Mouse (Mus musculus): ENCODE measurements around the gene Ears2. TPM values are rescaled to one million over a fixed set of nuclear protein-coding genes. Genes with fewer than 3 reads are reported as not detected.

Ears2 gene
- polyA plus RNA-seq, 1 experiment, result 11.0 TPM

DNA sequence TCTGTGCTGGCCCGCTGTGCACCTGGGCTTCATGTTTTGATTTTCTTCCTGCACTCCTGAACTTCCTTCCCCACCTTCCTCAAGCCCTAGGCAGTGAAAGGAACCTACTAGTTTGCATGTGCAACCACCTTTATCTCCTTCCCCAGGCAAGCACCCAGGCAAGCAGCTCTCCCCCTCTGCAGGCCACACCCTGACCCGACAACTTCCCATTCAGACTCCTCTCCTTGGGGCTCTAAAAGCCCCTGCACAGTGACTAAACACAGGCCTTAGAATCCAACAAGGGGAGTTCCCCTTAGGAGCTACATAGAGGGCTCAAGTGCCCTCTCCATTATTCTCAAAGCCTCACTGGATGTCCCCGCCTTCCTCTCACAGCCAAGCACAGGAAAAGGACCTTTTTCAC lies 48.8 kb downstream of the Ears2 start:
- Histone ChIP-seq H3ac (ENCODE audit: control insufficient read depth, insufficient read length, low read depth) (no peak overlapping the region), H3K79me2 (ENCODE audit: control insufficient read depth, insufficient read depth) (peaks cover 69% of the 10 kb centered on the region), H3K79me3 (ENCODE audit: low read depth) (peaks cover 40% of the 10 kb centered on the region), H3K36me3 (ENCODE audit: control insufficient read depth, insufficient read depth) (peaks cover 8% of the 10 kb centered on the region), H3K27me3 (ENCODE audit: control insufficient read depth, insufficient read depth, insufficient read length) (no peaks in the 10 kb centered on the region), H3K4me3 (ENCODE audit: insufficient read depth, poor library complexity, severe bottlenecking) (no peak overlapping the region)
- TF ChIP-seq MYOD1 (IDR thresholded peaks at IDR 0.05; ENCODE audit: control insufficient read depth, insufficient read length, low read depth), result no peak
- TF ChIP-seq FOSL1 (IDR thresholded peaks at IDR 0.05; ENCODE audit: insufficient read depth, low read length, poor library complexity, severe bottlenecking), result no peak
- no peak for TF ChIP-seq MYOG (IDR thresholded peaks at IDR 0.05; ENCODE audit: control insufficient read depth, extremely low read depth, insufficient read length)
- no peak for TF ChIP-seq USF1 (IDR thresholded peaks at IDR 0.05; ENCODE audit: low read depth)
- TF ChIP-seq MAX (IDR thresholded peaks at IDR 0.05), result no peak
- TF ChIP-seq CTCF (IDR thresholded peaks at IDR 0.05; ENCODE audit: control insufficient read depth, insufficient read depth, insufficient read length), result no peak
- TF ChIP-seq CEBPB (IDR thresholded peaks at IDR 0.05; ENCODE audit: low read depth), result no peak

DNA sequence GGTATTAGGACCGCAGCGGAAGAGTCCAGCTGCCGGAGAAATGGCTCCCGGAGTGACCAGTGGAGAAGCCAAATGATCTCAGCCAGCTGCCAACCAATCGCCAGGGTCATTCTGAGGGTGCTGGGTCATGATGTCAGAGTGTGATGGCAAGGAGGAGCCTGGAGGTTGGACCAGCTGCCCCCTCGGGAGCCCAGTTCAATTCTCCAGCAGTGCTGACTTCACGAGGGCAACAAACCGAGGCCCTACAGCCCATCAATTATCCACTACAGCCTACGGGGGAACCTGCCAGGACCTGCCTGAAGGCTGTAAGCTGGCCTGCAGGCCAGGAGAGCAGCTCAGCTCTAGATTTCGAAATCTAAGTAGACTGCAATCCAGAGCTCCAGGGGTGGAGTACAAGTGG lies 51.3 kb downstream of the Ears2 start:
- TF ChIP-seq CTCF (IDR thresholded peaks at IDR 0.05; ENCODE audit: control insufficient read depth, insufficient read depth, insufficient read length) (no peak), MYOG (IDR thresholded peaks at IDR 0.05; ENCODE audit: control insufficient read depth, extremely low read depth, insufficient read length) (no peak), FOSL1 (IDR thresholded peaks at IDR 0.05; ENCODE audit: insufficient read depth, low read length, poor library complexity, severe bottlenecking) (no peak), USF1 (IDR thresholded peaks at IDR 0.05; ENCODE audit: low read depth) (no peak)
- Histone ChIP-seq H3K36me3 (ENCODE audit: control insufficient read depth, insufficient read depth) (peaks cover 24% of the 10 kb centered on the region), H3K79me3 (ENCODE audit: low read depth) (peaks cover 50% of the 10 kb centered on the region), H3ac (ENCODE audit: control insufficient read depth, insufficient read length, low read depth) (no peak overlapping the region), H3K4me3 (ENCODE audit: insufficient read depth, poor library complexity, severe bottlenecking) (no peak overlapping the region), H3K27me3 (ENCODE audit: control insufficient read depth, insufficient read depth, insufficient read length) (no peaks in the 10 kb centered on the region), H3K79me2 (ENCODE audit: control insufficient read depth, insufficient read depth) (peaks cover 80% of the 10 kb centered on the region)

DNA sequence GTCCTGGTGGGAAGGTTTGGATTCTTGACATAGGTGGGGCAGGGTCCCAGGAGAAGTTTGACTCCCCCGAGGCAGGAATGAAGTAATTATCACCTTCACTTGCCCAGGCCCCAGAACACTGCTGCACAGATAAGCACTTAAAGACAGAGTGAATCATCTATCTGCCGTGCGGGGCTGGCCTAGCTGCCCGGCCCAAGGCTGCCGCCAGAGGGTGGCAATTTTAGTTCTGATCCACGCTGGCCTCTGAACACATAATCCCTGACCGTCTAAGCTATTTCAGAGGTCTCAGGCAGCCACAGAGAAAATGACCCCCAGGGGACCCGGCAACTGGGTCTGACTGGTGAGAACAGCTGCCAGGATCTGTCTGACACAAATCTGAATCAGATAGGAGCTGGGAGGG lies 52.0 kb downstream of the Ears2 start:
- Histone ChIP-seq H3K27me3 (ENCODE audit: control insufficient read depth, insufficient read depth, insufficient read length) (no peaks in the 10 kb centered on the region), H3K79me2 (ENCODE audit: control insufficient read depth, insufficient read depth) (peaks cover 74% of the 10 kb centered on the region), H3ac (ENCODE audit: control insufficient read depth, insufficient read length, low read depth) (peak overlapping the region; percentile 3), H3K79me3 (ENCODE audit: low read depth) (peaks cover 44% of the 10 kb centered on the region), H3K36me3 (ENCODE audit: control insufficient read depth, insufficient read depth) (peaks cover 28% of the 10 kb centered on the region), H3K4me3 (ENCODE audit: insufficient read depth, poor library complexity, severe bottlenecking) (no peak overlapping the region)
- TF ChIP-seq MYOG (IDR thresholded peaks at IDR 0.05; ENCODE audit: control insufficient read depth, extremely low read depth, insufficient read length) (no peak), CTCF (IDR thresholded peaks at IDR 0.05; ENCODE audit: control insufficient read depth, insufficient read depth, insufficient read length) (peak; percentile 34), MYOD1 (IDR thresholded peaks at IDR 0.05; ENCODE audit: control insufficient read depth, insufficient read length, low read depth) (peak; percentile 91), USF1 (IDR thresholded peaks at IDR 0.05; ENCODE audit: low read depth) (no peak)

DNA sequence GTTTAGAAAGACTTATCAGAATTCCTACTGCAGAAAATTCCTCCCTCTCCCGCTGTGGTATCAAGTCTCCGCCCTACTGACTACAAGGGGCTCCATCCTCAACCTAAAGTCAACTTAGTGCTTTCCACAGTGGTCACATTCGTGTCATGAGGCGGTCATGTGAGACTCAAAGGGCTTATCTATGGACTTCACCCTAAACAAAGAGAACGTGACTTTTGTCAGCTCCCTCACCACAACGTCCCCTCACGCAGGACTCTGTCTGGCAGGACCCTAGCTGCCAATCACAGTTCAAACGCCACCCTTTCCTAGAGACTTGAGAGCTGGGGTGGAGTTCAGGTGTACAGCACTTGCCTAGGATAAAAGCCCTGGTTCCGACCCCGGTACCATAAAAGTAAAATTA lies 54.1 kb downstream of the Ears2 start:
- H3K79me2 ChIP-seq (ENCODE audit: control insufficient read depth, insufficient read depth), result peaks cover 53% of the 10 kb centered on the region
- peaks cover 33% of the 10 kb centered on the region for H3K79me3 ChIP-seq (ENCODE audit: low read depth)
- TF ChIP-seq FOSL1 (IDR thresholded peaks at IDR 0.05; ENCODE audit: insufficient read depth, low read length, poor library complexity, severe bottlenecking) (no peak), MYOG (IDR thresholded peaks at IDR 0.05; ENCODE audit: control insufficient read depth, extremely low read depth, insufficient read length) (no peak), CEBPB (IDR thresholded peaks at IDR 0.05; ENCODE audit: low read depth) (no peak), MAX (IDR thresholded peaks at IDR 0.05) (no peak), MYOD1 (IDR thresholded peaks at IDR 0.05; ENCODE audit: control insufficient read depth, insufficient read length, low read depth) (no peak), USF1 (IDR thresholded peaks at IDR 0.05; ENCODE audit: low read depth) (no peak), CTCF (IDR thresholded peaks at IDR 0.05; ENCODE audit: control insufficient read depth, insufficient read depth, insufficient read length) (no peak)
- peaks cover 43% of the 10 kb centered on the region for H3K36me3 ChIP-seq (ENCODE audit: control insufficient read depth, insufficient read depth)
- no peak overlapping the region for H3K4me3 ChIP-seq (ENCODE audit: insufficient read depth, poor library complexity, severe bottlenecking)
- H3ac ChIP-seq (ENCODE audit: control insufficient read depth, insufficient read length, low read depth), result no peak overlapping the region
- H3K27me3 ChIP-seq (ENCODE audit: control insufficient read depth, insufficient read depth, insufficient read length), result no peaks in the 10 kb centered on the region

DNA sequence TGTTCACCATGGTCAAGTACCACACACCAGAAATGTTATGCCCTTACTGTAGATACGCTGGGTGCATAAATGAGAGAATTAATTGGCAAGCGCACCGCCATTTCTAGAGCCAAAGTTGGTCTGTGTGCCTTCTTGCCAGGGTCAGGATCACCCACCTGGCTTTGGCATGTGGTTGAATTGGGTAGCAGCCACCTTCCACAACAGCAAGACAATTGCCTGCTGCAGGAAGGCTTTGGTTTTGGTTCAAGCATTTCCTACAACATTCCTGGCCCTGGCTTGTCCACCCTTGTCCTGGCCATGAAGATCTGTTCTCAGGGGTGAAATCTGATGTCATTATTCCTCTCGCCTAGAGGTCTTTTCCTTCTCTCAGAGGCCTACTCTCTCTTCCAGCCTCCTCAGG lies 54.7 kb downstream of the Ears2 start:
- Histone ChIP-seq H3K4me3 (ENCODE audit: insufficient read depth, poor library complexity, severe bottlenecking) (no peak overlapping the region), H3K36me3 (ENCODE audit: control insufficient read depth, insufficient read depth) (peaks cover 38% of the 10 kb centered on the region), H3K27me3 (ENCODE audit: control insufficient read depth, insufficient read depth, insufficient read length) (no peaks in the 10 kb centered on the region), H3K79me3 (ENCODE audit: low read depth) (peaks cover 30% of the 10 kb centered on the region), H3ac (ENCODE audit: control insufficient read depth, insufficient read length, low read depth) (no peak overlapping the region), H3K79me2 (ENCODE audit: control insufficient read depth, insufficient read depth) (peaks cover 48% of the 10 kb centered on the region)
- TF ChIP-seq FOSL1 (IDR thresholded peaks at IDR 0.05; ENCODE audit: insufficient read depth, low read length, poor library complexity, severe bottlenecking), result no peak
- no peak for TF ChIP-seq MYOD1 (IDR thresholded peaks at IDR 0.05; ENCODE audit: control insufficient read depth, insufficient read length, low read depth)

DNA sequence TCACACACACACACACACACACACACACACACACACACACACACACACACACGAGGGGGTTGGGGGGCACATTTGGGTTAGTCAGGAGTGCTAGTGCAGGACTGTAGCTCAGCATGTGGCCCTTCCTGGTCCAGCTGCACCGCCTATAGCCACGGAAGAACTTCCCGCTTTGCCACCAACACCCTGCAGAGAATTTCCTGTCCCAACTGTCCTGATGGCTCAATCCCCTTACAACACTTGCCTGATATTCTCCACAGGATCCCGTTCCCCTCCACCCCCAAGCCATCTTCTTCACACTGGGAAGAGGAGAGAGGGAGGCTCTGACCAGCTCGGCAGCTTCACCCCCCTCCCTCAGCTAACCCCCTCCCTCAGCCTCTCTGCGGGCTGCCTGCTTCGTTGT lies 66.7 kb downstream of the Ears2 start:
- Histone ChIP-seq H3K79me2 (ENCODE audit: control insufficient read depth, insufficient read depth) (no peaks in the 10 kb centered on the region), H3K4me3 (ENCODE audit: insufficient read depth, poor library complexity, severe bottlenecking) (no peak overlapping the region), H3K27me3 (ENCODE audit: control insufficient read depth, insufficient read depth, insufficient read length) (no peaks in the 10 kb centered on the region), H3K79me3 (ENCODE audit: low read depth) (no peaks in the 10 kb centered on the region), H3K36me3 (ENCODE audit: control insufficient read depth, insufficient read depth) (peaks cover 23% of the 10 kb centered on the region), H3ac (ENCODE audit: control insufficient read depth, insufficient read length, low read depth) (no peak overlapping the region)
- TF ChIP-seq CTCF (IDR thresholded peaks at IDR 0.05; ENCODE audit: control insufficient read depth, insufficient read depth, insufficient read length), result no peak
- no peak for TF ChIP-seq CEBPB (IDR thresholded peaks at IDR 0.05; ENCODE audit: low read depth)
- no peak for TF ChIP-seq MYOD1 (IDR thresholded peaks at IDR 0.05; ENCODE audit: control insufficient read depth, insufficient read length, low read depth)
- TF ChIP-seq MAX (IDR thresholded peaks at IDR 0.05), result no peak
- TF ChIP-seq USF1 (IDR thresholded peaks at IDR 0.05; ENCODE audit: low read depth), result no peak
- no peak for TF ChIP-seq MYOG (IDR thresholded peaks at IDR 0.05; ENCODE audit: control insufficient read depth, extremely low read depth, insufficient read length)
- no peak for TF ChIP-seq FOSL1 (IDR thresholded peaks at IDR 0.05; ENCODE audit: insufficient read depth, low read length, poor library complexity, severe bottlenecking)

Data from C2C12 (cell line).